Mouse (Mus musculus) cerebellum, postnatal 36 days (tissue): ENCODE measurements around the gene Emilin3.

Experiments
- DNase-seq, 2 experiments: peaks; one replicate each; pipeline ENCODE4 v3.0.0; 2021 to 2022; ENCODE audit warnings: mixed read lengths in 2 of 2

The Emilin3 gene

DNA sequence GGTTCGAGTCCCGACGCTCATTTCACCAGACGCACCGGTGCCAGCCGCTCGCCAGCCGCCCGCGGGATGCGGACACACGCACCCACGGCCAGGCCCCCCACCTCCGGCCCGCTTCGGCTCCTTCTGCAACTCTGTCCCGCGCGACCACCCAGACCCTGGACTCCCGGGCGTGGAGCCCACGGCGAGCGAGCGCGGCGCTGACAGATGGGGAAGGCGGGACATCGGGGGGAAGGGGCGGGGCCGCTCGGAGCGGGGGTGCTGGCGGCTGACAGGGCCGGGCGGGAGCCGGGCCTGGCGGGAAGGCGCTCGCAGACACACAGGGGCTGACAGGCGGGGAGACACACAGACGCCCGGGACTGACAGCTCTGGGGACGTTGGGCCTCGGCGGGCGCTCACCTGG, 39.7 kb downstream of the Emilin3 start:
- DNase-seq, result peak; percentile 70 to 81

DNA sequence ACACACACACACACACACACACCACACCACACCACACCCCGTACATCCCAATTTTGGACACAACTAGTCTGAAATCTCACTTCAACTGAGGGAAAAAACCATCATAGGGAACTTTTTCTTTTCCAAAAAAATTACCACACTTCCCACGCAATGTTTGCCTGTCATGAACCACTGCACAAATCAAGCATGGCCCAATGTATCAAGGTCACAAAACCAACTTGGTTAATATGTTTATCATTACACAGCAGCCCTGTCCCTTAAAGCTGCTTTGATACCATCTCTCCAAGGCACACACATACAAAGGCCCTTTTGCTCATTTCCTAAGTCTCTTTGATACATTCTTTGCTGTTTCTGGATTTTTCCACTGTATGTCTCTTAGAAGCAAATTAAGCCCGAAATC, 40.8 kb downstream of the Emilin3 start:
- DNase-seq, result no peak

DNA sequence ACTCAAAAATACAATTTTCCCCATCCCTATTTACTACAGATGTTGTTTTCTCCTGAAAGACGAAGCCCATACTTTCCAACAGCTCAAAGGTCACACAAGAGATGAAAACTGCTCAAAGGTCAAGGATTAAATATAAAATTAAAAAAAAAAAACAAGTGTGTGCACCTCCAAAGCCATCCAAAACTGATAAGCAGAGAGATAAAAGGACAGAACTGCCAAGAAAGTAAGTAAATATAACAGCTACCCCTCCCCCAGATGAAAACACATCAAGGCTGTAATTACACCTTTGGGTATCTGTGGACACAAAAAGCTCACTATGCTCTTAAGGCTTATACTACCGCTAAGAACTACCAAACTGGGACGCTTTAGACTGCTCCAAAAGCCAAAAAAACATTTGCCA, 42.7 kb downstream of the Emilin3 start:
- no peak for DNase-seq

DNA sequence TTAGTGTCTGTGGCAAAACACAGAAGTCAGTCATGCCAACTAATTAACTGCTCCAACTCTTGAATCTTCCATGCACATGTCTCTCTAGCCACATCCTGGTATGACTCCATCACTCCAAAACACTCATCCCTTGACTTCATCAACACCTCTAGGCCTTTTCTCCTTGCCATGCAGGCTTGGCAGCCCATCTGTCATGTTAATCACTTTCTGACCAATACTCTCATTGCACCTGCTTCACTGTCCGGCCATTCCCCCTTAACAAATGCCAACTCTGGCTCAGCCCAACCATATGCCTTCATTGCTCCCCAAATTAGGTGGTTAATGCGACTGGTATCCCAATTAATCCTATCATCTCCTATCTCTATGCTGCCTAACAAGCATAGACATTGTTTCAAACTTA, 46.9 kb downstream of the Emilin3 start:
- DNase-seq, result peak; percentile 39 to 43

DNA sequence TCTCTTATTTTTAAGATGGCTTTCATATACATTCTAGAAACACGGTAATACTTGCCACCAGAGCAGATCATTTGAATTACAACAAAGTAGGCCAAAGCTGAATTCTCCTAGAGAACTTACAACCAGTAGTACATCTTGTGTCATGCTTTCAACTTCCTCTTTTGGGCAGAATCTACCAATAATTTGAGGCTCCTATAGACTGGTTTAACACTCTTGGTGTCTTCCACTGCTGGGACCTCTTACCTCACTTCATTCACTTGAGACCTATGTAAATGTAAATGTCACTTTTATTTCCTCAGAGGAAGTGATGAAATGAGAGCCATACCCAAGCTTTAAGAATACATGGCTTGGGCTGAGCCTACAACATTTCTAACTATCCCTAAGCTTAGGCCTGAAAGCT, 48.0 kb downstream of the Emilin3 start:
- no peak for DNase-seq

DNA sequence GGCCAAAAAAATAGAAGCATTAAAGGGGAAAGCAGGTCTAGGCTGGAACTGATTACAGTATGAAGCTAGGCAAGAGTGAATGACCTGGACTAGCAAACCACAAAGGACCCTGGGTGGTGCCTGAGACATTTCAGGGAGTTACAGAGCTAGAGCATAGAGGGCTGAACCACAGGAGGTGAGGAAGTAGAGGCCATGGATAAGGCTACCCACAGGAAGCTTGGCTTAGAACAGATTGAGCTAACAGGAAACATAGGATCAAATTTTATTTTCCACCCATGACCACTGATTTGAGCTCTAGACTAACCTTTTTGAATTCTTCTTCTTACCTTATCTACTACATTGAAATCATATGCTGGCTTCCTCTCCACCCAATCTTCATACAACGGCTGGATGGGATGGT, 51.8 kb downstream of the Emilin3 start:
- DNase-seq, result no peak
